Mouse (Mus musculus) lung, adult 2 months (tissue): ENCODE measurements around the gene Rnf31.

Experiments used
- CTCF ChIP-seq: fragments of 200-500 bp; IDR thresholded peaks from 2 replicates; pipeline ENCODE4 v1.5.1; 2011; ENCODE audit warnings: mild to moderate bottlenecking, low read length, control low read depth; ENCODE audit not compliant: insufficient read depth
- POLR2A ChIP-seq: fragments of 200-500 bp; IDR thresholded peaks from 2 replicates; pipeline ENCODE4 v1.6.1; 2011; ENCODE audit warnings: low read depth, mild to moderate bottlenecking, control low read depth, low read length, borderline replicate concordance; ENCODE audit errors: extremely low read depth

DNA sequence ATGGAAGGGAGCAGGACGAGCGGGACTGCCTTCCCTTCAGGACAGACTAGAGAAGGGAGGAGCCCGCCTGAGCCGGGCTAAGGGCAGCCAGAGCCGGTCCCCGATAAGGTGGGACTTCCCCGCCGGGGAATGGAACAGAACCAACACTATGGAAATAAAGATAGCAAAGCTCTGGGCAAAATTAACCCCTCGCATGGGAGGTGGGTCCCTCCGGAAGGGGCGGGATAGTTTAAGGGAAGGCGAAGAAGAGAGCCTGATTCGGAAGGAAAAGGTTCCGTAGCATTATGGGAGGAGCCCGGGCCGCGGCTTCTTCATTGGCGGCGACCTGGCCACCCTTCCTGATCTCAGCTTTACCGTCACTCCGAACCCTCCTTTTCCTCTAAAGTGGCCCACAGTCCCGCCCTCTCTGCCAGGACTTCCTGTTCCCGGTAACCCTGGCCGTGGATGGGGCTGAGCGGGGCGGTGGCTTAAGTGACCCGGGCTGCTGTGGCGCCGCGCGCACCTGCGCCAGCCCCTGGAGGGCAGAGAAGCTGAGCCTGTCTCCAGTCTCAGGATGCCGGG is at the start of gene Rnf31:
- TF ChIP-seq CTCF, result no peak
- peak; percentile 63; the same call in 1 of the 2 replicates for TF ChIP-seq POLR2A
